Mouse (Mus musculus) small intestine, adult 2 months (tissue): ENCODE measurements around the gene Cit. TPM values are rescaled to one million over a fixed set of nuclear protein-coding genes. Genes with fewer than 3 reads are reported as not detected.

Experiments
- H3K27ac ChIP-seq: fragments of 200-500 bp; 2 replicates; pipeline ENCODE4 v1.5.1; 2012; ENCODE audit warnings: low read depth, low read length, control low read depth, inconsistent platforms; ENCODE audit not compliant: insufficient read depth
- H3K27me3 ChIP-seq: fragments of 200-500 bp; 2 replicates; pipeline ENCODE4 v1.6.1; 2012; ENCODE audit warnings: mild to moderate bottlenecking, moderate library complexity, low read length, inconsistent platforms; ENCODE audit not compliant: control insufficient read depth, insufficient read depth
- H3K36me3 ChIP-seq: fragments of 200-500 bp; 2 replicates; pipeline ENCODE4 v1.6.1; 2012; ENCODE audit warnings: mild to moderate bottlenecking, low read length, control low read depth, inconsistent platforms; ENCODE audit not compliant: control insufficient read depth, insufficient read depth
- H3K4me1 ChIP-seq: fragments of 200-500 bp; 2 replicates; pipeline ENCODE4 v1.6.1; 2012; ENCODE audit warnings: low read length, inconsistent platforms, mixed read lengths; ENCODE audit not compliant: control insufficient read depth, insufficient read depth, insufficient read length
- H3K4me3 ChIP-seq: fragments of 200-500 bp; 2 replicates; pipeline ENCODE4 v1.5.1; 2012; ENCODE audit warnings: low read depth, mild to moderate bottlenecking, control low read depth, inconsistent platforms, low read length, moderate library complexity
- CTCF ChIP-seq: fragments of 200-500 bp; IDR thresholded peaks from 2 replicates; pipeline ENCODE4 v1.5.1; 2012; ENCODE audit warnings: low read depth, mild to moderate bottlenecking, control low read depth, inconsistent platforms, low read length, moderate library complexity, mixed read lengths; ENCODE audit not compliant: insufficient replicate concordance, insufficient read length; ENCODE audit errors: extremely low read depth
- POLR2A ChIP-seq: fragments of 200-500 bp; IDR thresholded peaks from 2 replicates; pipeline ENCODE4 v1.6.1; 2012; ENCODE audit warnings: low read depth, mild to moderate bottlenecking, control low read depth, inconsistent platforms, low read length, moderate library complexity
- WGBS: fragments of 180-500 bp; shearing (Covaris S2); methylation state at CpG from one replicate; pipeline ENCODE4 v1.1.7; 2018; 5-methylcytosine and 5-hydroxymethylcytosine counted together
- polyA plus RNA-seq: library from polyadenylated mRNA; depleted of rRNA; stranded (reverse); fragments of >200 nt; gene quantifications from 2 replicates; pipeline ENCODE4 v1.2.3, GENCODE M21; 2012

Cit gene
- polyA plus RNA-seq, 1 experiment, result 2.8 TPM

- TF ChIP-seq POLR2A, result no peak
- TF ChIP-seq CTCF, result no peak
- no peaks in the 10 kb centered on the region; the same call in none of the 2 replicates for H3K36me3 ChIP-seq
- 68% methylated on average over 11 of the region's 11 CpGs for WGBS
- H3K4me3 ChIP-seq, result no peak overlapping the region
- H3K27me3 ChIP-seq, result no peaks in the 10 kb centered on the region
- no peaks in the 10 kb centered on the region; the same call in 1 of the 2 replicates for H3K4me1 ChIP-seq
- H3K27ac ChIP-seq, result no peak overlapping the region
Observed at GRCm38 (mm10) chr5:115866296-115866695, 21.2 kb downstream of the Cit start.

DNA sequence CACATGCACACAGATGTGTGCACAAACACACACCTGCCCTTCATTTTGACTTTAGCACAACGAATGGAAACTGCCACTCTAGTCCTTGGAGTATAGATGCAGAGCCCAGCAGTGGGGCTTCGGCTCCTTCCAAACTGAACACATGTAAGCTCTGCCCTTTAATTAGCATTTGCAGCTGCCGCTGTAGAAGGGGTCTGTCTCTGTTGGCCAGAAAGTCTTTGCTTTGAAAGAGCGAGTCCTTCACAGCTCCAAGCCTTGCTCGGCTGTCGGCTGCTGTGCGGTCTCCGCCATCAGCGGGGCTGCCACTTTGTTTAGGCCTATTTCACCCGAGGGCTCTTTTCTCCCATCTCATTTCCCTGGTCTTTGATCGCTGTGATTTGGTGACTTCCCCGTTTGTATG is 23.5 kb downstream of the Cit start:
- Histone ChIP-seq H3K4me3 (no peak overlapping the region), H3K36me3 (no peaks in the 10 kb centered on the region; the same call in none of the 2 replicates), H3K27me3 (no peaks in the 10 kb centered on the region), H3K27ac (no peak overlapping the region), H3K4me1 (no peaks in the 10 kb centered on the region; the same call in none of the 2 replicates)
- no peak for TF ChIP-seq CTCF
- no peak for TF ChIP-seq POLR2A
- 94% methylated on average over 12 of the region's 12 CpGs for WGBS

- TF ChIP-seq POLR2A (no peak), CTCF (no peak)
- WGBS, result 93% methylated on average over 15 of the region's 15 CpGs
- H3K36me3 ChIP-seq, result no peaks in the 10 kb centered on the region; the same call in 1 of the 2 replicates
- H3K4me1 ChIP-seq, result no peaks in the 10 kb centered on the region; the same call in none of the 2 replicates
- no peak overlapping the region for H3K27ac ChIP-seq
- H3K4me3 ChIP-seq, result no peak overlapping the region
- no peaks in the 10 kb centered on the region for H3K27me3 ChIP-seq
Observed at GRCm38 (mm10) chr5:115869198-115869597, 24.1 kb downstream of the Cit start.

GRCm38 (mm10) chr5:115871153-115871552 is 26.1 kb downstream of the Cit start:
- WGBS, result 95% methylated on average over 10 of the region's 10 CpGs
- Histone ChIP-seq H3K4me3 (no peak overlapping the region), H3K36me3 (0 out of 2 replicates have a peak, but pooled peaks cover 5% of the 10 kb centered on the region), H3K4me1 (no peaks in the 10 kb centered on the region; the same call in none of the 2 replicates), H3K27me3 (no peaks in the 10 kb centered on the region), H3K27ac (no peak overlapping the region)
- TF ChIP-seq POLR2A (no peak), CTCF (no peak)

DNA sequence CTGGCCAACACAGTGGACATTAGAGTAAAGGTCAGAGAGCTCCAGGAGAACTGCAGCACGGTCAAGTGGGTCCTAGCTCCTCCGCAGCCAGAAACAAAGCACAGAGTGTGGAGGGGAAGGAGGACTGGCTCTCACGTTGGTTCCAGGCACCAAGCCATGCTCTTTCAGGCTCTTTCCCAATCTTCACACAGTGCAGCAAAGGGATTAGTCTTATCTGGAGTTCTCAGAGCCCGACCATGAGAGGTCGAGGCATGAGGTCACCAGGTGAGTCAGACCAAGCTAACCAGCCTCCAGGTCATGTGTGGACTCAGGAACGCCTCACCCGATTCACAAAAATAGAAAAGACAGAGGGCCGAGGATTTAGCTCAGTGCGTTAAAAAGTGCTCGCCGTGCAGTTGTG is 27.0 kb downstream of the Cit start:
- WGBS, result 82% methylated on average over 11 of the region's 11 CpGs
- Histone ChIP-seq H3K36me3 (0 out of 2 replicates have a peak, but pooled peaks cover 5% of the 10 kb centered on the region), H3K27ac (no peak overlapping the region), H3K27me3 (no peaks in the 10 kb centered on the region), H3K4me3 (no peak overlapping the region), H3K4me1 (no peaks in the 10 kb centered on the region; the same call in none of the 2 replicates)
- TF ChIP-seq POLR2A (no peak), CTCF (no peak)

DNA sequence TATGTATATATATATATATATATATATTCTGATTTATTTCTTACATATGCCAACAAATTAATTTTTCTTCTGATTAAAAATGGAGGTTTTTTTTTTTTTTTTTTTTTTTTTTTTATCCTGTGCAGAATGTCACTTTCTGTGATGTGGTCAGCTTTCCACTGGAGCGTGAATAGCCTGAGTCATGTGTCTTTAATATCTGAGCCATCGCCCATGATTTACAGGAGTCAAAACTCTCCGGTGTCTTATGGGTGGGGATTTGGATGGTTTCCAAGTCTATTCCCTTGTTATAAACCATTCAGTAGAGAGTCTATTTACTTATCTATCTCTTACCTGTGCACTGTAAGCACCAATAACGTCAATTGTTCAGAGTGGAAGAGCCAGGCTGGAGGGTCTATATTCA is 27.9 kb downstream of the Cit start:
- 0 out of 2 replicates have a peak, but pooled peaks cover 5% of the 10 kb centered on the region for H3K36me3 ChIP-seq
- H3K27me3 ChIP-seq, result no peaks in the 10 kb centered on the region
- 26% methylated on average over 4 of the region's 4 CpGs for WGBS
- H3K4me3 ChIP-seq, result no peak overlapping the region
- H3K4me1 ChIP-seq, result no peaks in the 10 kb centered on the region; the same call in none of the 2 replicates
- no peak for TF ChIP-seq POLR2A
- no peak for TF ChIP-seq CTCF
- no peak overlapping the region for H3K27ac ChIP-seq

DNA sequence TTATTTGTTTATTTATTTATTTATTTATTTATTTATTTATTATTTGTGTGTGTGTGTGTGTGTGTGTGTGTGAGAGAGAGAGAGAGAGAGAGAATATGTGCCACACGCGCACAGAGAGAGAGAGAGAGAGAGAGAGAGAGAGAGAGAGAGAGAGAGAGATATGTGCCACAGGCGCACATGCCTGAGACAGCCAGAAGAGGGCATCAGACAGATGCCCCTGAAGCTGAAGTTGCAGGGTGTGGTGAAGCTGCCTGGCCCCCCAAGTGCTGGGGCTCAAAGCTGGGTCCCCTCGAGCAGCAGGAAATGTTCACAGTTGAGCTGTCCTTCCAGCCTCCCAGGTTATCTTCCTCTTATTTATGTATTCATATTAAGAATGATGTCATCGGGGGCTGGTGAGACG is 32.3 kb downstream of the Cit start:
- H3K4me1 ChIP-seq, result no peaks in the 10 kb centered on the region; the same call in 1 of the 2 replicates
- H3K27me3 ChIP-seq, result no peaks in the 10 kb centered on the region
- TF ChIP-seq POLR2A (no peak), CTCF (no peak)
- WGBS, result 89% methylated on average over 6 of the region's 6 CpGs
- H3K4me3 ChIP-seq, result no peak overlapping the region
- H3K27ac ChIP-seq, result no peak overlapping the region
- 0 out of 2 replicates have a peak, but pooled peaks cover 5% of the 10 kb centered on the region for H3K36me3 ChIP-seq

DNA sequence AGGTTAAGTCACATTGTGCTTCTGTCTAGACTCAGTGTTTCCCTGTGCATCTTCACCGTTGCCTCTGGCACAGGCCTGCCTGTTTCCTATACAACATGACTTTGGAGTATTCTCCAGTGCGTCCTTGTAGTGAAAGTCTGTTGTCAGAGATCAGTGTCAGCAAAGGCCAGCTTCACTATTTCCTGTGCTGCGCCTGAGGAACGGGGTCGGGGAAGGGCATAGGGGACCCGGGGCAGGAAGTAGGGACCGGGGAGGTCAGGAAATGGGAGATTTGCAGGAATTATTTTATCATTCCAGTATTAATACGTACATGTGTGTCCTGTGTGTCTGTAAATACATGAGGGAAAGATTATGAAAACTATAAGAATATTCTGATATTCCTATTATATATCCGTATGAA is 37.1 kb downstream of the Cit start:
- WGBS, result 91% methylated on average over 9 of the region's 9 CpGs

More for the DNA sequence above, 37.1 kb downstream of the Cit start:
- Histone ChIP-seq H3K27ac (no peak overlapping the region), H3K27me3 (no peaks in the 10 kb centered on the region), H3K36me3 (peaks cover 3% of the 10 kb centered on the region; the same call in 1 of the 2 replicates), H3K4me1 (no peaks in the 10 kb centered on the region), H3K4me3 (no peak overlapping the region)
- no peak for TF ChIP-seq CTCF
- TF ChIP-seq POLR2A, result no peak
